Mouse (Mus musculus) erythroblast, embryonic 14.5 days (primary cell): ENCODE measurements around the gene Krt9.

Experiments
- GATA1 ChIP-seq: IDR thresholded peaks from 2 replicates; pipeline ENCODE4 v1.6.1; 2012; ENCODE audit warnings: low read length, inconsistent platforms, mixed read lengths
- TAL1 ChIP-seq: IDR thresholded peaks from 3 replicates; pipeline ENCODE4 v1.6.1; 2012; ENCODE audit warnings: low read length, inconsistent platforms, mixed read lengths

- TF ChIP-seq TAL1 = no peak
- no peak for TF ChIP-seq GATA1
Measured at GRCm38 (mm10) chr11:100147566-100148353, 45.3 kb downstream of the Krt9 start.
